Mouse (Mus musculus) liver, adult 2 months (tissue): ENCODE results near the gene Kif28.

Experiments used
- CTCF ChIP-seq: fragments of 200-500 bp; IDR thresholded peaks from 2 replicates; pipeline ENCODE4 v1.5.1; 2011; ENCODE audit warnings: low read depth, low read length, control low read depth
- POLR2A ChIP-seq: fragments of 200-500 bp; IDR thresholded peaks from 2 replicates; pipeline ENCODE4 v1.6.1; 2011; ENCODE audit warnings: low read length, control low read depth; ENCODE audit not compliant: insufficient read depth; ENCODE audit errors: extremely low read depth

DNA sequence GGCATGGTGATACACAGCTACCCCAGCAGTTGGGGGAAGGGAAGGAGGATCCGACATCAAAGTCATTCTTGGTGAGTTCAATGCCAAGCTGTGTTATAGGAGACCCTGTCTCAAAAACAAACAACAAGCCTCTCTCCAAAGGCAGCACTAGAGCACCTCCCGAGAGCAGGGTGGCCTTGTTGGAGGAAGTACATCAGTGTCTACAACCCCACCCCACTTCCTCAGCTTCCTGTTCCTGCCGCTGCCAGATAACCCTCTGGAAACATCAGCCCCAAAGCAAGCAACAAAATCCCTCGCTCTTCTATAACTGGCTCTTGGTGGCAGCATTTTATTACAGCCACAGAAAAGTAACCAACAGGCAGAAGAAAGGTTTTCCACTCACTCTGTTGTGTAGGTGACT is 94.8 kb downstream of the Kif28 start:
- TF ChIP-seq POLR2A (no peak), CTCF (no peak)
